Mouse (Mus musculus) thymus, postnatal 4 days (tissue): ENCODE results near the gene Spock1.

Source experiments
- DNase-seq: peaks from one replicate; pipeline ENCODE4 v3.0.0; 2021

Spock1 gene

DNA sequence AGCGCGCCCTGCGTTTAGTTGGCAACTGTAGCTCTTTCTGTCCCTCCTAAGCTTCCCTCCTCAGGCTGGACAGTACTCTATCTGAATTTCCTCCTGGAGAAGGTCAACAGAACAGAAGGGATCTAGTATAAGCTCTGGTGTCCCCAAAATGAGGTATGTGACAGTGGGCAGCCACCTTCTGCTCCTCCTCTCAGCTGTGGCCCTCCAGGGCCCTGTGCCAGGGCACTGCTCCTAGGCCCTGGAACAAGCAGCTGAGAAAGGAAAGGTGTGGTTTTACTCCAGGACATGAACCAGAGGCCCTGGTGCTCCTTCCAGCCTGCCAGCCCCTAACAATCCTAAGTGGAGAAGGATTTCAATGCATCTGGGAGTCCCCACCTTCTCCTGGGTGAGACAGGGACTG is 51.1 kb downstream of the Spock1 start:
- DNase-seq, result no peak

DNA sequence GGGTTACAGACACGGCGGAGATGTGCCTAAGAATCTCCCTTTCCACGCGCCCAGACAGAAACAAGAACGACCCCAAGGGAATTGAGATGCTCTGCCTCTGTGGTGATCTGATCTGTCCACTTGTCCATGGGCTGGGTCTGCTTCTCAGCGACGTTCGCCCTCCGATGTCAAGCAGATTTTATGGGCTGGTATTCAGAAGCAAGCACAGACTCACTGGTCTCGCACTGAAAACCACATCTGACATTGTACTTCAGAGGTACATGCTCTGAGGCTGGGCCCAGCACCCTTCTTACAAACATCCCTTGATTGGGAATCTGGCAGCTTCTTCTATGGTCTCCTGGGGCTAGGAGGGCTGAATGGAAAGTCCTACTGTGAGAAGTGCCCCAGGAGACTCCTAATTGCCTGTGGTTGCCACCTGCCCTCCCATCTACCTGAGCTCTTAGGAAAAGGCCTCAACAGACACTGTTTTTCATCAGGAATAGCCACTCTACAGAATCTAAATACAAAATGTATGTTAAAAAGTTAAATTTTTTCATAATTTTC is 51.8 kb downstream of the Spock1 start:
- no peak for DNase-seq

DNA sequence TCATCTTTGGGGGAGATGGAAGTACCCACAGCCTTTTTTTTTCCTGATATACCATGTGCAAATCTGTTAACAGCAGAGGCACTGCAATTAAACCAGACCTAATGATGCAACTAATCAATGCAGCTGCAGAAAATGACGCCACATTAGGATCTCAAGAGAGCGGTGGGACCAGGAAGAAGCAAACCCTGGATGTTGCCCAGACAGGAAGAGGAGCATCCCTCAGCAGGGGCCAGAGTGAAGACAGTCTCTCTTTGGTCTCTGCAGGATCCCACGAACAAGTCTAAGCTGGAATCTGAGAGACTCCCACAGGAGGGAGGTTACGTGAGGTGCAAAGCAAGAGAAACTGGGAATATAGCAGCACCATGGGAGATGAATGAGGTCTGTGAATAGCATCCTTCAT is 52.4 kb downstream of the Spock1 start:
- DNase-seq, result no peak

DNA sequence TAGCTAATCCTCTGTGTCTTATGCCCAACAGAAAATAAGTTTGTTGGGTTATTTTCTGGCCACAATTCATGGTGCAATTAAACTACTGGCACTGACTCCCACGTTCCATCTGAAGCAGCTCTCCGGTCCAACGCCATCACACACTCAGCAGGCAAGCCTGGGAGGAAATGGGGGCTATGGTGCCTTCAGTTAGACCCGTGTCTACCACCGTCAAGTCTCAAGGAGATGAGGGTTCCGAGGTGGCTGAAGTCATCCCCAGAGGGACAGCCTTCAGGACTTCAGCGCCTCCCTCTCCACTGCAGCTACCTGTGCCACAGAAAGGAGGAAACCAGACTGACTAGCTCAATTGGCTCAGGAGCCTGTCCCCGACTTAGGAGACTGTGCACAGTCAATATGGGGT is 53.7 kb downstream of the Spock1 start:
- DNase-seq, result no peak

DNA sequence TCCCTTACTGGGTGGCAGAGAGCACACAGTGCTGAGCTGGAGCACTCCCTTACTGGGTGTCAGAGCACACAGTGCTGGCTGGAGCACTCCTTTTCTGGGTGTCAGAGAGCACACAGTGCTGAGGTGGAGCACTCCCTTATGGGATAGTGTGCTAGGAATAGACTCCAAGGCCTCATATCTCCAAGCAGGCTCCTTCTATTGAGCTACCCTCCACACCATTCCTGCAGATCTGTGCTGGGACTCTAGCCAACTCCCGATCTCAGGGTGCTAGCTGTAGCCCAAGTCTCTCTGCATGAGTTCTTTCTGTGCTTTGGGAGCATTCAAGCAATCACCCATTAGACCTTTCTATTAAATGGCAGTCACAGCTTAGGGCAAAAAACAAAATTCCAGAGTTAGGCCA is 54.5 kb downstream of the Spock1 start:
- DNase-seq, result no peak

DNA sequence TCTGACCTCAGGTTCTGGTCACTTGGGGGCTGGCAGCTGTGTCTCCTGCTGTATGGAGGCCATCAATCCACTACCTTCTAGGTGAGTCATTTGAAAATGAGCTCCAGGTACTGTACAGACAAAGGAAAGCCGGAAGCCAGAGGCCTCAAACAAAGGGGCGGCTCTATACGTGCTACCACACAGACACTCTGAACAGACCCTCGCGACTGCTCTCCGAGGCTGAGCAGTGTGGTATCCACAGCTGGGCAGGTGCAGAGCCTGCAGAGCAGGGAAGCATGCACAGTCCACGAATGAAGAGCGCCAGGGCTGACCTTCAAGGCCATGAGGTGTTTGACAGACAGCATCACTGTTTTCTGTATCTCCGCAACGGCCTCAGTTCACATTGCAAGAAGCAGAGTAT is 55.0 kb downstream of the Spock1 start:
- DNase-seq, result no peak

DNA sequence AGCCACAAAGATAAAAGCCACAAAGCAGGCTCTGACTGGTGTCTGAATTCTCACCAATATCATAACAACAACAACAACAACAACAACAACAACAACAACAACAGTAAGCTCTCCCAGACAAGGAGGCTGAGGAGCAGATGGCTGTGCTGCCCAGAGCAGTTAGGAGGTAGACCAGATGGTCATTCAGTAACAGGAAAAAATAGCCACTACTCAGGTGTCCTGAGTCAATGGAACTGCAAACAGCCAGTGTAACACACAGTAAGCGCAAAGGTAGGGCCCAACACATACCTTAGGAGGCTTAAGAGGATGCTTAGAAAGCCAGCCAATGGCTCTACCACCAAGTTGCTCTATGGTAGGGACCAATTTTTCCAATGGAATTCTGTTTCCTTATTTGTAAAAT is 59.2 kb downstream of the Spock1 start:
- DNase-seq, result no peak

DNA sequence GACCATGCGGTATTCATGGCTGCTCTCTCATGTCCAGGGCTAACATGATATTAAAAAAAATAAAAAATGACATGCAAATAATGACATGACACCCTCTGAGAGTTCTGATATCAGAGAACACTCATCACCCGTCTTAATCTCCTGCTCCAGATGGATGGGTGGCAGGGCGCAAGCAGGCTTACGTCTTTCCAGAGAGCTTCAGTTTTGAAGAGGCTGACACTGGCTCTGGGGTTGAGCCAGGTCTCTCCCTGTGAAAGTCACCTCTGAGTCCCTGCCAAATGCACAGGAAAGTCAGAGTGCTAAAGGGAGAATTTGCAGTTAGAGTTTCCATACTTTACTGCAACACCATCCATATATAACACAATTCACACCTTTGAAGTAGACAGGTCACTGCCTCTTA is 61.0 kb downstream of the Spock1 start:
- no peak for DNase-seq

DNA sequence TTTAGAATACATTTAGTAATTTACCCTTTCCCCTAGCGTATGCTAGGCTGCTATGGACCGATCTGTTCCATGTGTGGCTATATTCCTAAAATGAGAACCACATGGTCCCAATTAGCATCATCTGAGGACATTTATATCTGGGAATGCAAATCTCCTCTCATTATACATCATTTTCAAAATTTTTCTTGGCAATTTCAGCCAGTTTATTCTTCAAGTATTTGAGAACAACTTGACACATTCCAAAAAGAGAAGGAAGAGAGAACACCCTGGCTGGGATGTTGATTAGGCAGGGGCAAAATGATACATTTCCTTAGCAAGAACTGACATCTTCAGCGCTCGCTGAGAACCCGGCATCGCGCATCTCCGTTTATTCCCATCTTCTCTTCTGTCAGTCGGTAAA is 61.7 kb downstream of the Spock1 start:
- DNase-seq, result no peak

DNA sequence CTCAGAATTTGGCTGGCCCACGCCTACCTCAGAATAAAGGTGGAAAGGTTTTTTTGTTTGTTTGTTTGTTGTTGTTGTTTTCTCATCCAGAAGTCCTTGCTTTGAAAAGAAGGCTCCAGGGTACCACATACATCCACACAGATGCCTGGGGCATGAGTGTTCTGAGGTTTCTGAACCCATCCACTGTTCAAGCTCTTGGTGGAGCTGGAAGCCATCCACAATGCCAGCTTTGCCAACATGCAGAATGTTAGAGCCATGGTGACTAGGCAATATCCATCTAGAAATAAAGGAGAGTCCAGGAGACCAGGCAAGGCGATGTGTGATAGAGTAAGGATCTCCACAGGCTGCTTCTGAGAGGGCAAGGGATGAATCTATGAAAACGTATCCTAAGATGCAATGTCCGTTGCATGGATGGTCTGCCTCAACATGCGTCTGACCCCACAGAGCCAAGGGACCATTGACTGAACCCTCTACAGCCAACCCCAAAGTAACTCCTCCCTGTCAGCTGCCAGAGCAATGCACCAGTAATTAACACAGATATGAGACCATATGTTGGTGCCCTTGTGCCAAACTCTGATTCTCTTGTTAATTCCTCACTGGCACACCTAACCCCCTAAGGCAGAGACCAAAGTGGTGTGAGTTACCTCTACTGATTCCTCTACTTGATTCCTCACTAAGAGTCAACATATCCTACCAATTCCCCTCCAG is 66.8 kb downstream of the Spock1 start:
- no peak for DNase-seq

DNA sequence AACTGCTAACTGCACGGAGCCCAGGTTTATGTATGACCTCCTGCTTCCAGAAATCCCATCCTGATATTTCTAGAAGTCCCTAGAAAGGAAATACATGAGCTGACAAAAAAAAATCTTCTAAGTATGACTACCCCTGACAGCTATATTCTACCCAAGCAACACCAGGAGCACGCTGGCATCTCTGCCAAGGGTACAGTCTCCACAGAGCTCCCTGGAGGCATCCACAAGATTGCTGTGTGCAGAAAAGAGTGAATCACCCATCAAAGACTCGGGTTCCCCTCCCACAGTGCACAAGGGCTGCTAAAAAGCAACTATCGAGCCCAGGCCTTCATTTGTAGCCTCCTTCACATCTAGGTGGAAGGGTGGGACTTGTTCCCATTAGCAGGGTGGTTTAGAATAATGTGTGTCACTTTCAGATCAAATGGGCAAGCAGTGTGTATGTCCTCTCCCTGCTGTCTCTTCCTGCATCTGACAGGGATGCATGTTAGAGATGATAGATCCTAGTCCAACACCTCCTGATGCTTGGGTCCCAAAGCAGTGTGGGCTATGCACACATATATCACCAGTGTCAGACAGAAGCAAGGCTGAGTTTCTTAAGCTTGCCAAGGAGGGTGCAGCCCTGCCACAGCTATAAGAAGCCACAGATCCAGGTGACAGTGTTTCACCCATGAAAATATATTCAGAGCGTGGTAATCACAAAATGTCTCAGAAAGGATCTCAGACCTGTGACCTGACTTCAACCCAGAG is 70.3 kb downstream of the Spock1 start:
- DNase-seq, result no peak

DNA sequence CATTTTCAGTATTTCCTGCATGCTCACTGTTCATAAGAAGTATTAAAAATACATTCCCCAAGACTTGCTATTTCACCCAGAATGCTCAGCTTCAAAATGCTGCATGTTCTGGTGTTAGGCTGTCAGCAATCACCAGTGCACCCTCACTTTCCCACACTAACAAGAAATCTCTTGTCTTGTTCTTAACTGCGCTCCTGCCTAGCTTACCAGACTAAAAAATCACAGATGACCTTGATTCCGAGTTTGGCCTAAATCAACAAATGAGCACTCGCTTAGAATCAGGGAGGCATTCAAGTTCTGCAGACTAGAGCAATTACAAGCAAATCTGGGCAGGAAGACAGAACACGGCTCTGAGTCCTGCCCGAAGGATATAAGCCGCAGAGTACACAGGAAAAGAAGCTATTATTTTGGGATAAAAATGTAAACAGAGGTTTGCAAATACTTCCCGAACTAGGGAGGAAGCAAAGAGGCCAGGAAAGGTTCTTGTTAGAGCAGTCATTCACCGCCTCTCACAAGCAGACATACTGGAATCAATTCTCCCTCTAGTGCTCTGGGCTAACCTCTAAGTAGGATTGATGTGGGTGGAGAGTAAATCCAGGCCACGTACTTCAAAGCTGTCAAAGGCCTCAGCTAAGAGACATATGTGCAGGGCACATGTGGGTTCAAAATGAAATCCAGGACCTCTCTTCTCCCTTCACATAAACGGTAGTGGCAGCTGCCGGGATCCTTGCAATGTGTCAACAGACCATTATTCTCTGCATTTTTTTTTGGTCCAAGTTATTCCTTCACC is 76.6 kb downstream of the Spock1 start:
- DNase-seq, result no peak

DNA sequence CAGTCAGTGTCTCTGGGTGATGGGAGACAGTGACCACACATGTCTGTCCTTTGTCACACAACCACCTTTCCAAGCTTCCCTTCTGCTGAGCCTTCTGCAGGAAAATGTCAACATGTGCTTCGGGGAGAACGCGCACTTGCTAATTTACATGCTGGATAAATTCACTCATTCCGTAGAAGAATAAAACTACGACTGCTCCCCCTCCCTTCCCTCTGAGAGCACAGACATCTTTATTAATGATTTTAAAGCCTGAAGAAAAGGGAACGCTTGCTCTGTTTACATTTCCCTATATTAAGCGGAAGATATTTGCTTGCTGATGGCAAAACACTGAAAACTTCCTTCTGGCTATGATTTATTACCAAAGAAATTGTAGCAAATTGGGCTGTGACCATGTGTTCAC is 77.2 kb downstream of the Spock1 start:
- no peak for DNase-seq

DNA sequence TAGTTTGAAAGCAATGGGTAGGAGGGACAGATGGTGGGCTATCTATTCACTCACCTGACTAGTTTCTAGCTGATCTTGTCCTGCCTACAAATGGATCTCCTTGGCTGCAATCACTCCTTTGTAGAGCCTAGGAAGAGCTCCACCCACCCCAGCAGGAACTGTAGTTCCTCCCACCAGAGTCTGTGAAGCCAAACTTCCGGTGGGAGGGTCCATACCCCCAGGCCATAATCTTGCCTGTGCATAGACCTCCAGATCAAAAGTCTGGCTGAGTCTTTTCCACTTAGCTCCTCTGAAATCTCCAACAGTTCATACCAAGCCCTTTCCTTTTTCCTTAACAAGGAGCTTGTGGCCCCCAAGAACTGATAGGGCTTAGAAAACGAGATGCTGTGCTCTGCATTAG is 78.0 kb downstream of the Spock1 start:
- DNase-seq, result no peak

DNA sequence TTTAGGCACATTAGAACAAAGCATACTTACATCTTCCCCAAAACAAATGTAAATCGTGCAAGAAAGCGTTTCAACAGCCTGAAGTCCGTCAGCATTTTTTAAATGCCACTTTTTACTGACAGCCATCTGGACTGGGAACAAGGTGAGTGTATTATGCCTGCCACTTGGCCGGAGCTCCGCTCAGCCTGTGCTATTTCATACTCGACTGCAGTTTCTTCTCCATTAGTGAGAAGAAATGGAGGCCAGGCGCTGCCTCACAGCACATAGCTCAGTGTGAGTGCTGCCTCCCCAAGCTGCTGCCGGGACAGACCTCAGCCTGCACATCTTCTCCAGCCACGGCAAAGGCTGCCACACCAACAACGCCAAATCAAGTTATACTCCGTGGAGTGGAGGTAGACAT is 91.9 kb downstream of the Spock1 start:
- DNase-seq, result no peak

DNA sequence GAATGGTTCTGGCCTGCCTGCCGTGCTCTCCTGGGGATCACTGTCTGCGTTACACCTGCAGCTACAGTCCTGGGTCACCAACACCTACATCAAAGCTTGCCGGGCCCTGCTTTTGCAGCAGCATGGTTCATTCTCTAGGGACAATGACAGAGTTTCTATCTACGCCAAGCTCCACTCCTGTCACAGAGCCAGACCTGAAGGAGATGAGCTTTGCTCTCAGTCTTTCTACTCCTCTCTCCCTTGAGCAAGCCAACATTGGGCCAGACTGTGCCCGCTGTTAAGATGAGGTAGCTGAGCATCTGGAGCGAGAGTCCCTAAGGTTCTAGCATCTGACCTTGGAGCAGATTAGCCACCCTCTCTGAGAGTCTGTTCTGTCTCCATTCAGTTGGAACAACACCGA is 95.5 kb downstream of the Spock1 start:
- no peak for DNase-seq

DNA sequence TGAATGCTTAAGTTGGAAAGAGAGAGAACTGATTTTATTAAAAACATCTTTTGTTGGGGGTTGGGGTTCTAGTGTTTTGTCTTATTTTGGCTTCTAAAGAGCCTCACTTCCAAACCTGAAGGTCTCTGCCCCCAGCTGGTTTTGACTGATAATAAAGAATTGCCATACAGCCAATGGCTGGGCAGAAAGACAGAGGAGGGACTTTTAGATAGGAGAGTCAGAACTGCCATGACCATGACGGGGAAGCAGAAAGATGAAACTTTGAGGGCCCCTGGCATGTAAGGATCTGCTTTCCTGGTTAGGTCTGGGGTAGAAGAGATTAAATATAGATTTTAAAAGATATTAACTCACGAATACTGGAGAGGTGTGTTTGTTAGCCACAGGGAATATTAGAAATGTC is 96.9 kb downstream of the Spock1 start:
- no peak for DNase-seq

DNA sequence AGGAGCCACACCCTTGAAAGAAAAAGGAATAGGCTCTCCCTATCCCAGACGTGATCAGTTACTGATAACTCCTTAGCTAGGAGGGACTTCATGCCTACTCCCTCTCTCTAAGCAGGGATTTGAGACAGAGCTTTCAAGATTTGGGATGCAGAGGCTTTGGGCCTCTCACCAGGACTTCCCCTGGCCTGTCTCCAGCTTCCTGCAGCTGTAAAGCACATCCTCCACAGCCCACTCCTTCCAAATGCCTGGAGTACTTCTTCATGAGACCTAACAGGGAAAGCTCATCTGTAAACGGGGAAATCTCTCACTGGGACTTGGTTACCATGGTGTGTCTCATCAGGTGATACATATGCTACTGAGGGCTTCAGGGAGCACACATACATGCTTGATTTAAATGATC is 97.3 kb downstream of the Spock1 start:
- no peak for DNase-seq

DNA sequence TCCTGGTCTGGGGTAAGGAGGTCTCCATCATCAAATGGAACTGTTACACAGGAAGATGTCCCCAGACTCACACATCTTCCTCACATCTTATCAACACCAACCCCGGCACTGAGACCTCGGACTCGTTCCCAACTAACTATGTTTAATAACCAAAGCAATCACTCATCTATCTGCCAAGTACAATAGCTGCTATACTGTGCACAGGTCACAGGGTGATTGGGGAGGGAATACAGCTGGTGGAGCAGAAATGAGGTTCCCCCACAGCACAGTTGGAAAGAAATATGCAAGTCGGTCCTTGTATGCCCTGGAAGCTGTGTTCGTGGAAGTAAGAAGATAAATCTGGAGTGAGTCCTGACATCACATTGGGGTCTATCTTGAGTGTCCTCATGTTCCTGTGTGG is 98.0 kb downstream of the Spock1 start:
- DNase-seq, result no peak

DNA sequence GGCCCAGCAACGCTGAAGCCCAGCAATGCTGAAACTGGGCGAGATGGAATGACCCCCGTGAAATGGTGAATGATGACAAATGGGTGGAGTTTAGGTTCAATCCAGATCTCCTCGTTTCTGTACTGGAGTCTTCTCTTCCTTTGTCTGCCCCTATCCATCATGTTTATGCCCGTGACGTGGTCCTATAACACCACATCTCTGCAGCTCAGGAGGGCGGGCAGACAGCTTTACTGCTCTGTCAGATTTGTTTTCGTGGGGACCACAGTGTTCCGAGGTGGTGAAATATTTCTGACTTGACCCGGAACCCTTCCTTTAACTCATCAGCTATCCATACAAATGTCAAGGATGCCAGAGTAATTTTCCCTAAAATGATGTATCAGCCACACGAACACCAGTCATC is 98.5 kb downstream of the Spock1 start:
- DNase-seq, result no peak

DNA sequence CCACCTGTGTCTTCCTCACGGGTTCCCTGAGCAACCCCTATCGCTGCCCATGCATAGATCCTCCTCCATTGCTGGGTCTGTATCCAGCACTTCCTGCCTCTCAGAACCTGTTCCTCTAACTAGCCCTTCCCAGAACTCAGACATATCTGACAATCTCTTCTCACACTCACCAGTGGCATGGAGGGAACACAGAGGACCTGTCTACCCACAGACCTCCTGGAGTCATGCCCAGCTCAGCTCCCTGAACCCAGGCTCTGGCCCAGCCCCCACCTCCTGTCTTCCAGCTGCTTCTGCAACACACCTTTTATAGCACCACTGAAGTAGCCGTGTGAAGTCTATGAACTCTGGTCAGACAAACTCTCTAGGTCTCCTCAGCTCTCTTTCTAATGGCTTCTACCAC is 101.3 kb downstream of the Spock1 start:
- no peak for DNase-seq

DNA sequence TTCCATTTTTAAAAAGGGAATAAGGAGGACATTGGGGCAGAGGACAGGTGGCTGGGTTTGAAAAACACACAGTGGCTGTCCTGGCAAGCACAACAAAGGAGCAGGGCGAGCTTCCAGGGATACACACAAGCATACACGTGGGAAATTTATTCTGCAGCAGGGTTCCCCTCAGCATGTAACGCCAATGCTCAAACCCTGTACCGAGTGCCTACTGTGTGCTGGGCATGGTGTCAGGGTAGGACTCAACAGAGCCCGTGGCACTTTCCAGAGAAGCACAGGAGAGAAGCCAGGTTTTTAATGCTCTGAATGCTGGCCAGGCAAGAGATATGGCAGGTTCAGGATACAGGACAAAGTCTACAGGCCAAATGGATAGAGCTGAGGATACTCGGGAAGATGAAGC is 101.8 kb downstream of the Spock1 start:
- no peak for DNase-seq

DNA sequence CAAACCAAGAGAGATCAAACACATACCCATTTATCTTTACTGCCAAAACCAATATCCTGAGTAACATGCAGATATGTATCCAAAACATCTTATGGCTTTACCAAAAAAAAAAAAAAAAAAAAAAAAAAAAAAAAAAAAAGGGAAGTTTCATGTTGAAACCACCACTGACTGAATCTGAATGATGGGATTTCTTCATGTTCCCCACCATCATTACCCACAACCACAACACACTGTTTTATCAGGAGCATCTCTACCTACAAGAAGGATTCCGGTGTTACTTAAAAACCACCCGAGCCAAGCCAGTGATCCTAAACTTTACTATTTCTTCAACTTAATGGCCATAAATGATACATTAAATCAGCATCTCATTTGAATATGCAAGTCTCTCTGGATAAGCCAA is 109.5 kb downstream of the Spock1 start:
- no peak for DNase-seq
